Mouse (Mus musculus): ENCODE measurements around the gene Pifo.

DNA sequence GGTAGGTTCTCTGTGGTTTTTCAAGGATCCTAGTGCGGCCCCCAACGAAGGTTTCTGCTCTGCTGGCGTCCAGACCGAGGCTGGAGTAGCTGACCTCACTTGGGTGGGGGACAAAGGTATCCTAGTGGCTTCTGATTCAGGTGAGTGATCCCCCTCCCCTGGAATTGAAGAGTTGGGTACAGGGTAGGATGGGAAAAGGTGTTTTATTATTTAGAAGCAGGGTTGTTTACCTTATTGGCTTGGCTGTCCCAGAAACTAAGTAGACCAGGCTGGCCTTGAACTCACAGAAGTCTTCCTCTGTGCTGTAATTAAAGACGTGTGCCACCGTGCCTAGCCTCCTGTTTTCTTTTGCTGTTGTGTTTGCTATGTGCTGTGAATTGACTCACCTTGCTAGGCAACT lies 54.4 kb downstream of the Pifo start, which contains the start of gene Atp5f1:
- TF ChIP-seq POLR2A (IDR thresholded peaks at IDR 0.05; ENCODE audit: low read depth, low read length) (no peak), MAX (IDR thresholded peaks at IDR 0.05; ENCODE audit: low read length) (no peak), CTCF (conservative IDR thresholded peaks at IDR 0.05 in 1 of 2, IDR thresholded peaks at IDR 0.05 in 1 of 2; ENCODE audit: low read depth in 2 of 2, low read length in 2 of 2) (no peak), EP300 (IDR thresholded peaks at IDR 0.05; ENCODE audit: low read length) (no peak), USF2 (conservative IDR thresholded peaks at IDR 0.05; ENCODE audit: low read depth, low read length) (no peak), HCFC1 (IDR thresholded peaks at IDR 0.05; ENCODE audit: low read depth, low read length) (no peak), ZNF384 (IDR thresholded peaks at IDR 0.05; ENCODE audit: low read depth, low read length) (no peak), ZKSCAN1 (IDR thresholded peaks at IDR 0.05; ENCODE audit: borderline replicate concordance, low read depth, low read length) (no peak), TCF12 (IDR thresholded peaks at IDR 0.05; ENCODE audit: low read depth, low read length) (no peak), BHLHE40 (IDR thresholded peaks at IDR 0.05; ENCODE audit: low read depth, low read length) (no peak), POLR2AphosphoS2 (IDR thresholded peaks at IDR 0.05; ENCODE audit: low read depth, low read length) (no peak)
